Mouse (Mus musculus) limb, embryonic 10.5 days (tissue): ENCODE measurements around the gene Rgs3. TPM values are rescaled to one million over a fixed set of nuclear protein-coding genes. Genes with fewer than 3 reads are reported as not detected.

Experiments used
- DNase-seq: peaks from one replicate; pipeline ENCODE4 v3.0.0-alpha.2; 2017; ENCODE audit warnings: low spot score
- H3K27ac ChIP-seq: fragments of 300-500 bp; sonication (generic); 2 replicates; pipeline ENCODE4 v1.5.1; 2016; ENCODE audit warnings: mild to moderate bottlenecking
- H3K27me3 ChIP-seq: fragments of 300-500 bp; sonication (generic); 2 replicates; pipeline ENCODE4 v1.6.1; 2016; ENCODE audit warnings: low read depth, mild to moderate bottlenecking; ENCODE audit not compliant: poor library complexity, severe bottlenecking
- H3K36me3 ChIP-seq: fragments of 300-500 bp; sonication (generic); 2 replicates; pipeline ENCODE4 v1.6.1; 2016; ENCODE audit warnings: mild to moderate bottlenecking, moderate library complexity
- H3K4me1 ChIP-seq: fragments of 300-500 bp; sonication (generic); 2 replicates; pipeline ENCODE4 v1.6.1; 2016
- H3K4me3 ChIP-seq: fragments of 300-500 bp; sonication (generic); 2 replicates; pipeline ENCODE4 v1.5.1; 2016; ENCODE audit warnings: mild to moderate bottlenecking, moderate library complexity
- H3K9me3 ChIP-seq: fragments of 300-500 bp; sonication (generic); replicated peaks from 2 replicates; pipeline ENCODE4 v1.6.1; 2016; ENCODE audit warnings: mild to moderate bottlenecking
- WGBS: fragments of 180-500 bp; shearing (Covaris S2); methylation state at CpG from one replicate; pipeline ENCODE4 v1.1.7; 2016; 5-methylcytosine and 5-hydroxymethylcytosine counted together
- polyA plus RNA-seq: library from polyadenylated mRNA; unstranded; fragments of >200 nt; fragmentation: Nextera tagmentation; extraction: Ambion mirVana; gene quantifications from 2 replicates; pipeline ENCODE4 v1.2.1, GENCODE M21; 2016

Rgs3 gene
- polyA plus RNA-seq = 24.9 and 38.2 TPM in 2 replicates

GRCm38 (mm10) chr4:62559797-62560329, at the start of gene Rgs3:
TSS of gene Rgs3 (plus strand) at chr4:62559847.
- no peak for DNase-seq
- Histone ChIP-seq H3K27me3 (no peaks in the 10 kb centered on the region), H3K9me3 (no peaks in the 10 kb centered on the region), H3K27ac (no peak within 1 kb of the TSS), H3K4me3 (no peak within 1 kb of the TSS), H3K36me3 (no peaks in the 10 kb centered on the region), H3K4me1 (0 out of 2 replicates have a peak, but pooled peaks cover 8% of the 10 kb centered on the region)
- 66% methylated on average over 6 of the region's 6 CpGs for WGBS

- WGBS = 93% methylated on average over 11 of the region's 11 CpGs
- H3K9me3 ChIP-seq = no peaks in the 10 kb centered on the region
- H3K27ac ChIP-seq = no peak overlapping the region
- no peaks in the 10 kb centered on the region for H3K27me3 ChIP-seq
- peaks cover 71% of the 10 kb centered on the region for H3K36me3 ChIP-seq
- H3K4me1 ChIP-seq = no peaks in the 10 kb centered on the region
- no peak for DNase-seq
- H3K4me3 ChIP-seq = no peak overlapping the region
These were observed 49.7 kb upstream of the Rgs3 start for GRCm38 (mm10) chr4:62509946-62510345.

GRCm38 (mm10) chr4:62513998-62514506, 45.6 kb upstream of the Rgs3 start:
- H3K27me3 ChIP-seq = no peaks in the 10 kb centered on the region
- DNase-seq = no peak
- no peak overlapping the region for H3K4me3 ChIP-seq
- no peak overlapping the region for H3K27ac ChIP-seq
- no peaks in the 10 kb centered on the region for H3K9me3 ChIP-seq
- peaks cover 52% of the 10 kb centered on the region for H3K36me3 ChIP-seq
- H3K4me1 ChIP-seq = peaks cover 35% of the 10 kb centered on the region
- 47% methylated on average over 11 of the region's 11 CpGs for whole genome bisulfite sequencing

GRCm38 (mm10) chr4:62514995-62515394, 44.7 kb upstream of the Rgs3 start:
- no peak for DNase-seq
- 93% methylated on average over 7 of the region's 7 CpGs for WGBS
- Histone ChIP-seq H3K9me3 (no peaks in the 10 kb centered on the region), H3K27ac (no peak overlapping the region), H3K27me3 (no peaks in the 10 kb centered on the region), H3K4me1 (peaks cover 37% of the 10 kb centered on the region), H3K4me3 (no peak overlapping the region), H3K36me3 (peaks cover 42% of the 10 kb centered on the region)

- no peaks in the 10 kb centered on the region for H3K27me3 ChIP-seq
- H3K4me3 ChIP-seq = peak overlapping the region; percentile 9; the same call in 1 of the 2 replicates
- peaks cover 37% of the 10 kb centered on the region for H3K36me3 ChIP-seq
- H3K9me3 ChIP-seq = no peaks in the 10 kb centered on the region
- H3K4me1 ChIP-seq = peaks cover 40% of the 10 kb centered on the region
- no peak for DNase-seq
- 84% methylated on average over 3 of the region's 3 CpGs for WGBS
- peak overlapping the region; percentile 59 for H3K27ac ChIP-seq
These were observed 44.2 kb upstream of the Rgs3 start for GRCm38 (mm10) chr4:62515490-62515889.

GRCm38 (mm10) chr4:62516079-62516478, 43.6 kb upstream of the Rgs3 start:
- no peaks in the 10 kb centered on the region for H3K27me3 ChIP-seq
- no peaks in the 10 kb centered on the region for H3K9me3 ChIP-seq
- peaks cover 41% of the 10 kb centered on the region for H3K4me1 ChIP-seq
- peak overlapping the region; percentile 13; the same call in 1 of the 2 replicates for H3K4me3 ChIP-seq
- 25% methylated on average over 2 of the region's 2 CpGs for WGBS
- no peak for DNase-seq
- H3K27ac ChIP-seq = peak overlapping the region; percentile 59
- H3K36me3 ChIP-seq = peaks cover 32% of the 10 kb centered on the region

GRCm38 (mm10) chr4:62516579-62516978, 43.1 kb upstream of the Rgs3 start:
- Histone ChIP-seq H3K4me3 (peak overlapping the region; percentile 10; the same call in 1 of the 2 replicates), H3K9me3 (no peaks in the 10 kb centered on the region), H3K27me3 (no peaks in the 10 kb centered on the region), H3K27ac (0 out of 2 replicates have a peak overlapping the region, but pooled peaks have one; percentile 34), H3K36me3 (peaks cover 27% of the 10 kb centered on the region), H3K4me1 (peaks cover 41% of the 10 kb centered on the region)
- 90% methylated on average over 1 of the region's 1 CpGs for WGBS
- no peak for DNase-seq

GRCm38 (mm10) chr4:62517046-62517445, 42.6 kb upstream of the Rgs3 start:
- Histone ChIP-seq H3K27ac (no peak overlapping the region), H3K4me3 (no peak overlapping the region), H3K27me3 (no peaks in the 10 kb centered on the region), H3K9me3 (no peaks in the 10 kb centered on the region), H3K4me1 (peaks cover 41% of the 10 kb centered on the region), H3K36me3 (peaks cover 25% of the 10 kb centered on the region)
- no peak for DNase-seq
- WGBS = 92% methylated on average over 8 of the region's 8 CpGs

- H3K27me3 ChIP-seq = no peaks in the 10 kb centered on the region
- H3K4me1 ChIP-seq = peaks cover 41% of the 10 kb centered on the region
These were observed 41.9 kb upstream of the Rgs3 start for GRCm38 (mm10) chr4:62517538-62518415.

GRCm38 (mm10) chr4:62518416-62519121, 41.1 kb upstream of the Rgs3 start:
- Histone ChIP-seq H3K27ac (peak overlapping the region; percentile 88; the same call in 1 of the 2 replicates), H3K9me3 (no peaks in the 10 kb centered on the region), H3K36me3 (peaks cover 25% of the 10 kb centered on the region), H3K27me3 (no peaks in the 10 kb centered on the region), H3K4me1 (peaks cover 44% of the 10 kb centered on the region), H3K4me3 (peak overlapping the region; percentile 72)
- DNase-seq = no peak
- 50% methylated on average over 13 of the region's 13 CpGs for WGBS

More at GRCm38 (mm10) chr4:62517538-62518415, 41.9 kb upstream of the Rgs3 start:
- 76% methylated on average over 10 of the region's 10 CpGs for WGBS
- Histone ChIP-seq H3K4me3 (peak overlapping the region; percentile 72; the same call in 1 of the 2 replicates), H3K27ac (no peak overlapping the region; the same call in 1 of the 2 replicates), H3K9me3 (no peaks in the 10 kb centered on the region), H3K36me3 (peaks cover 25% of the 10 kb centered on the region)
- no peak for DNase-seq

- Histone ChIP-seq H3K27me3 (no peaks in the 10 kb centered on the region), H3K9me3 (no peaks in the 10 kb centered on the region), H3K4me3 (peak overlapping the region; percentile 72), H3K36me3 (peaks cover 23% of the 10 kb centered on the region), H3K27ac (peak overlapping the region; percentile 88), H3K4me1 (peaks cover 51% of the 10 kb centered on the region)
- DNase-seq = peak; percentile 37
- 3% methylated on average over 26 of the region's 26 CpGs for WGBS
These were observed 40.4 kb upstream of the Rgs3 start for GRCm38 (mm10) chr4:62519122-62519848.

- peaks cover 23% of the 10 kb centered on the region for H3K36me3 ChIP-seq
- H3K4me3 ChIP-seq = peak within 1 kb of the TSS; percentile 72
- peak within 1 kb of the TSS; percentile 88 for H3K27ac ChIP-seq
- H3K9me3 ChIP-seq = no peaks in the 10 kb centered on the region
- peaks cover 53% of the 10 kb centered on the region for H3K4me1 ChIP-seq
- under 1% methylated on average over 37 of the region's 37 CpGs for WGBS
- H3K27me3 ChIP-seq = no peaks in the 10 kb centered on the region
- DNase-seq = peak; percentile 88
These were observed 39.8 kb upstream of the Rgs3 start, which contains the start of gene Alad for GRCm38 (mm10) chr4:62519849-62520233. TSS of gene Alad (minus strand) at chr4:62519918.
